Mouse (Mus musculus): Measurements from ENCODE around the gene Olfr1391. TPM values are rescaled to one million over a fixed set of nuclear protein-coding genes. Genes with fewer than 3 reads are reported as not detected.

Olfr1391 gene
- polyA plus RNA-seq, 1 experiment from 2014 or later, result not detected

DNA sequence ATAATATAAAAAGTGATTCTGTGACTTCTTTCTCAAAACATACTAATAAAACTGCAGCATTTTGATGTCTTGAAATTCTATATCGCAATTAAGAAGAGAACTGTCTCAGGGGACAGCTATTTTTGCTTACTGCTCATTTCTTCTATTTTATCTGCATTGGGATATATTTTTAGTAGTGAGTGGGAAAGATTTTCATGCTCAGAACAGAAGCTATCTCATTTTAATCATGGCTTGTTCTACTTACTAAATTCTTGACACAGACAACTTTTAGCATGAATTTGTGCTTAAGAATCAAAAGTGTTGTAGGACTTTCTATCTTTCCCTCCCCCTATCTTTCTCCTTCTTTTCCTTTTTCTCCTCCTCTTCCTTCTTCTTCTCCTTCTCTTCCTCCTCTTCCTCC lies 7.1 kb downstream of the Olfr1391 start:
- DNase-seq (ENCODE audit: low spot score), result no peak
- ATAC-seq (ENCODE audit: low read depth), result no peak

GRCm38 (mm10) chr11:49334888-49335287 lies 12.3 kb downstream of the Olfr1391 start, which contains the start of gene Olfr1390:
Gene Olfr1390 (plus strand): TSS chr11:49335188.
- Histone ChIP-seq H3K4me3 (ENCODE audit: low read depth, low read length) (no peak within 1 kb of the TSS), H3K27ac (replicated peaks; ENCODE audit: low read depth, low read length) (no peak within 1 kb of the TSS), H3K4me1 (ENCODE audit: control insufficient read depth, insufficient read depth, low read length) (no peaks in the 10 kb centered on the region), H3K4me2 (ENCODE audit: low read depth, low read length) (no peak within 1 kb of the TSS), H3K9me3 (ENCODE audit: control insufficient read depth, low read length) (no peaks in the 10 kb centered on the region), H3K36me3 (ENCODE audit: control insufficient read depth, insufficient read depth, low read length) (no peaks in the 10 kb centered on the region), H3K27me3 (replicated peaks; ENCODE audit: control insufficient read depth, insufficient read depth, low read length) (no peaks in the 10 kb centered on the region), H3K9ac (ENCODE audit: low read depth, low read length) (no peak within 1 kb of the TSS)
- ATAC-seq (ENCODE audit: low read depth), result no peak
- 96% methylated on average over 1 of the region's 1 CpGs for WGBS
- no peak for DNase-seq (ENCODE audit: low spot score)

More for the DNA sequence above, 7.1 kb downstream of the Olfr1391 start:
- Histone ChIP-seq H3K4me3 (ENCODE audit: low read depth, low read length) (no peak overlapping the region), H3K9ac (ENCODE audit: low read depth, low read length) (no peak overlapping the region), H3K36me3 (ENCODE audit: control insufficient read depth, insufficient read depth, low read length) (no peaks in the 10 kb centered on the region), H3K27ac (replicated peaks; ENCODE audit: low read depth, low read length) (no peak overlapping the region), H3K4me2 (ENCODE audit: low read depth, low read length) (no peak overlapping the region), H3K9me3 (ENCODE audit: control insufficient read depth, low read length) (no peaks in the 10 kb centered on the region), H3K27me3 (replicated peaks; ENCODE audit: control insufficient read depth, insufficient read depth, low read length) (no peaks in the 10 kb centered on the region), H3K4me1 (ENCODE audit: control insufficient read depth, insufficient read depth, low read length) (no peaks in the 10 kb centered on the region)
- 67% methylated on average over 1 of the region's 1 CpGs for WGBS

GRCm38 (mm10) chr11:49337150-49337832 lies 14.7 kb downstream of the Olfr1391 start:
- Histone ChIP-seq H3K27me3 (replicated peaks; ENCODE audit: control insufficient read depth, insufficient read depth, low read length) (no peaks in the 10 kb centered on the region), H3K4me2 (ENCODE audit: low read depth, low read length) (no peak overlapping the region), H3K36me3 (ENCODE audit: control insufficient read depth, insufficient read depth, low read length) (no peaks in the 10 kb centered on the region), H3K4me1 (ENCODE audit: control insufficient read depth, insufficient read depth, low read length) (no peaks in the 10 kb centered on the region), H3K27ac (replicated peaks; ENCODE audit: low read depth, low read length) (no peak overlapping the region), H3K9ac (ENCODE audit: low read depth, low read length) (no peak overlapping the region), H3K9me3 (ENCODE audit: control insufficient read depth, low read length) (no peaks in the 10 kb centered on the region), H3K4me3 (ENCODE audit: low read depth, low read length) (no peak overlapping the region)
- 67% methylated on average over 4 of the region's 4 CpGs for WGBS
- no peak for DNase-seq (ENCODE audit: low spot score)
- no peak for ATAC-seq (ENCODE audit: low read depth)

Other genes starting within 250 kb of the Olfr1391 start
- 1.8 and 2.4 TPM in 2 replicates for gene Ifi47, start 246.2 kb upstream of the Olfr1391 start, polyA plus RNA-seq (2014; fragmentation: Nextera tagmentation; extraction: Ambion mirVana)
- gene Olfr1396, start 207.9 kb upstream of the Olfr1391 start, polyA plus RNA-seq (2014; fragmentation: Nextera tagmentation; extraction: Ambion mirVana), result 0.08 and 0.46 TPM in 2 replicates
- gene Olfr1395, start 180.5 kb upstream of the Olfr1391 start, polyA plus RNA-seq (2014; fragmentation: Nextera tagmentation; extraction: Ambion mirVana), result 0.10 and 0.35 TPM in 2 replicates
- gene Olfr1394, start 168.4 kb upstream of the Olfr1391 start, polyA plus RNA-seq (2014; fragmentation: Nextera tagmentation; extraction: Ambion mirVana), result not detected in 2 replicates
- gene Btnl9, start 135.6 kb upstream of the Olfr1391 start, polyA plus RNA-seq (2014; fragmentation: Nextera tagmentation; extraction: Ambion mirVana), result 1.5 and 2.3 TPM in 2 replicates
- 40.4 and 42.0 TPM in 2 replicates for gene Zfp62, start 119.5 kb upstream of the Olfr1391 start, polyA plus RNA-seq (2014; fragmentation: Nextera tagmentation; extraction: Ambion mirVana)
- gene Mgat1, start 78.6 kb upstream of the Olfr1391 start, polyA plus RNA-seq (2014; fragmentation: Nextera tagmentation; extraction: Ambion mirVana), result 66.0 and 67.3 TPM in 2 replicates
- gene Olfr1393, start 44.4 kb upstream of the Olfr1391 start, polyA plus RNA-seq (2014; fragmentation: Nextera tagmentation; extraction: Ambion mirVana), result 0.10 TPM in 1 of 2 replicates, not detected in the other
- 0.07 TPM in 1 of 2 replicates, not detected in the other for gene Olfr1392, start 37.5 kb upstream of the Olfr1391 start, polyA plus RNA-seq (2014; fragmentation: Nextera tagmentation; extraction: Ambion mirVana)
- not detected in 2 replicates for gene Olfr10, start 18.0 kb upstream of the Olfr1391 start, polyA plus RNA-seq (2014; fragmentation: Nextera tagmentation; extraction: Ambion mirVana)
- not detected in 2 replicates for gene Olfr1390, start 12.4 kb downstream of the Olfr1391 start, polyA plus RNA-seq (2014; fragmentation: Nextera tagmentation; extraction: Ambion mirVana)
- gene Olfr1389, start 100.3 kb downstream of the Olfr1391 start, polyA plus RNA-seq (2014; fragmentation: Nextera tagmentation; extraction: Ambion mirVana), result 0.05 TPM in 1 of 2 replicates, not detected in the other
- gene Olfr1388, start 113.9 kb downstream of the Olfr1391 start, polyA plus RNA-seq (2014; fragmentation: Nextera tagmentation; extraction: Ambion mirVana), result 0.09 and 0.11 TPM in 2 replicates
- 0.07 TPM in 1 of 2 replicates, not detected in the other for gene Olfr1387, start 132.6 kb downstream of the Olfr1391 start, polyA plus RNA-seq (2014; fragmentation: Nextera tagmentation; extraction: Ambion mirVana)
- 0.09 and 0.18 TPM in 2 replicates for gene Olfr1386, start 142.3 kb downstream of the Olfr1391 start, polyA plus RNA-seq (2014; fragmentation: Nextera tagmentation; extraction: Ambion mirVana)
- gene Olfr1385, start 166.3 kb downstream of the Olfr1391 start, polyA plus RNA-seq (2014; fragmentation: Nextera tagmentation; extraction: Ambion mirVana), result 0.07 TPM in 1 of 2 replicates, not detected in the other
- gene Olfr1384, start 184.0 kb downstream of the Olfr1391 start, polyA plus RNA-seq (2014; fragmentation: Nextera tagmentation; extraction: Ambion mirVana), result 0.06 TPM in 1 of 2 replicates, not detected in the other
- gene Olfr1383, start 196.9 kb downstream of the Olfr1391 start, polyA plus RNA-seq (2014; fragmentation: Nextera tagmentation; extraction: Ambion mirVana), result not detected in 2 replicates
- not detected in 2 replicates for gene Olfr1382, start 205.5 kb downstream of the Olfr1391 start, polyA plus RNA-seq (2014; fragmentation: Nextera tagmentation; extraction: Ambion mirVana)
- gene Olfr1381, start 220.7 kb downstream of the Olfr1391 start, polyA plus RNA-seq (2014; fragmentation: Nextera tagmentation; extraction: Ambion mirVana), result not detected in 2 replicates
- not detected in 2 replicates for gene Olfr1380, start 234.1 kb downstream of the Olfr1391 start, polyA plus RNA-seq (2014; fragmentation: Nextera tagmentation; extraction: Ambion mirVana)